In the genomic region with DNA sequence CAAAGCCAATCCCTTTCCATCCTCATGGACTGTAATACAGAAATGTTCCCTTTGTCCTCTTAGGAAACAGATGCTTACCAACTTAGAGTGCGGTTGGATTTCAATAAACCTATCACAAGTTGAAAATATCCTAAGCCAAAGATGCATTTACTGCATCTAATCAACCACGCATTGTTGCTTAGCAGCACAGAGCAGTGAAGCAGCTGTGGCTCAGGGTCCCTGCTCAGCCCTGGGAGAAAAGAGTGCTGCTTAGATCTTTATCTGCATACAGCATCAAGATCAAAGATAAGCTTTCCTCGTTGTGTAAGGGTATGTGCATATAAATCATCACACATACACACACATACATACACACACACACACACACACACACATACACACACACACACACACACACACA, we compare ENCODE assay signal across 16 mouse cellular contexts.
DNase-seq lines count a peak whose midpoint lies in the region; ATAC-seq lines count a peak whose summit lies in the region.
"Had no signal": no experiment of that assay in that cellular context is flagged by ENCODE, and none has a peak within 500 bp of the region (broad histone marks: within the 10 kb centered on the region; RNA-seq: fewer than 3 reads in every experiment).

No protein-coding gene starts in this region.

- ATAC-seq in embryonic facial prominence, embryonic 11.5 days (replicated peaks; ENCODE audit: insufficient number of reproducible peaks, low FRiP score, low TSS enrichment, low read depth) = no peak
- ATAC-seq in forebrain, embryonic 12.5 days (ENCODE audit: low FRiP score) = peak; percentile 78; the same call in 1 of the 2 replicates
- peak; percentile 53; the same call in 1 of the 2 replicates for ATAC-seq in hindbrain, embryonic 15.5 days (ENCODE audit: low FRiP score, low read depth)
- ATAC-seq in neural tube, embryonic 12.5 days (ENCODE audit: low FRiP score, low read depth) = peak; percentile 65; the same call in 1 of the 2 replicates
- ATAC-seq: Patski had no signal

- H3K9ac ChIP-seq in embryonic facial prominence, embryonic 11.5 days (replicated peaks; ENCODE audit: low read length) = no peak overlapping the region
- H3K9ac ChIP-seq in forebrain, embryonic 12.5 days = no peak overlapping the region
- H3K9ac ChIP-seq in hindbrain, embryonic 15.5 days = no peak overlapping the region
- H3K9ac ChIP-seq in neural tube, embryonic 12.5 days = no peak overlapping the region
- H3K9ac ChIP-seq: liver, embryonic 13.5 days had no signal

- no peaks in the 10 kb centered on the region for H3K36me3 ChIP-seq in embryonic facial prominence, embryonic 11.5 days (replicated peaks; ENCODE audit: control insufficient read depth, insufficient read depth, low read depth, low read length)
- no peaks in the 10 kb centered on the region for H3K36me3 ChIP-seq in embryonic facial prominence, embryonic 10.5 days (replicated peaks)
- no peaks in the 10 kb centered on the region for H3K36me3 ChIP-seq in forebrain, embryonic 12.5 days (replicated peaks)
- no peaks in the 10 kb centered on the region for H3K36me3 ChIP-seq in hindbrain, embryonic 15.5 days
- H3K36me3 ChIP-seq in neural tube, embryonic 12.5 days = no peaks in the 10 kb centered on the region
- H3K36me3 ChIP-seq: limb, embryonic 10.5 days; liver, embryonic 13.5 days had no signal

- 56% methylated on average over 3 of the region's 3 CpGs for WGBS in embryonic facial prominence, embryonic 11.5 days
- 58% methylated on average over 3 of the region's 3 CpGs for WGBS in embryonic facial prominence, embryonic 10.5 days
- WGBS in forebrain, embryonic 12.5 days = 36% methylated on average over 3 of the region's 3 CpGs
- 15% methylated on average over 3 of the region's 3 CpGs for WGBS in hindbrain, embryonic 15.5 days
- WGBS in neural tube, embryonic 12.5 days = 31% methylated on average over 3 of the region's 3 CpGs

- H3K9me3 ChIP-seq in embryonic facial prominence, embryonic 11.5 days (replicated peaks; ENCODE audit: control insufficient read depth, low read length) = 0 out of 2 replicates have a peak, but pooled peaks cover 2% of the 10 kb centered on the region
- no peaks in the 10 kb centered on the region for H3K9me3 ChIP-seq in embryonic facial prominence, embryonic 10.5 days
- H3K9me3 ChIP-seq in forebrain, embryonic 12.5 days = no peaks in the 10 kb centered on the region
- H3K9me3 ChIP-seq in hindbrain, embryonic 15.5 days = no peaks in the 10 kb centered on the region
- H3K9me3 ChIP-seq in neural tube, embryonic 12.5 days = no peaks in the 10 kb centered on the region
- H3K9me3 ChIP-seq: limb, embryonic 10.5 days had no signal

- peak; percentile 9 for DNase-seq in embryonic facial prominence, embryonic 11.5 days (ENCODE audit: low spot score)
- DNase-seq in embryonic facial prominence, embryonic 10.5 days (ENCODE audit: low spot score) = no peak
- no peak for DNase-seq in kidney, postnatal 25 days
- no peak for DNase-seq in thymus, postnatal 10 days (ENCODE audit: low spot score in 2 of 2)
- no peak for DNase-seq in B cell, adult 2 months
- DNase-seq: cerebellum, adult 11 months; kidney, adult 18-20 months; layer of hippocampus, postnatal 36 days; liver, embryonic 13.5 days had no signal

- H3K27ac ChIP-seq in embryonic facial prominence, embryonic 11.5 days (replicated peaks; ENCODE audit: low read depth, low read length) = no peak overlapping the region
- H3K27ac ChIP-seq in embryonic facial prominence, embryonic 10.5 days (replicated peaks) = no peak overlapping the region
- H3K27ac ChIP-seq in forebrain, embryonic 12.5 days = peak overlapping the region; percentile 36
- H3K27ac ChIP-seq in hindbrain, embryonic 15.5 days (replicated peaks) = no peak overlapping the region
- H3K27ac ChIP-seq in neural tube, embryonic 12.5 days = no peak overlapping the region
- H3K27ac ChIP-seq: limb, embryonic 10.5 days; liver, embryonic 13.5 days had no signal

- no peaks in the 10 kb centered on the region for H3K27me3 ChIP-seq in embryonic facial prominence, embryonic 11.5 days (ENCODE audit: control insufficient read depth, insufficient read depth, low read length)
- H3K27me3 ChIP-seq in embryonic facial prominence, embryonic 10.5 days (replicated peaks; ENCODE audit: low read depth, poor library complexity, severe bottlenecking) = no peaks in the 10 kb centered on the region
- no peaks in the 10 kb centered on the region for H3K27me3 ChIP-seq in forebrain, embryonic 12.5 days
- no peaks in the 10 kb centered on the region for H3K27me3 ChIP-seq in hindbrain, embryonic 15.5 days
- H3K27me3 ChIP-seq in neural tube, embryonic 12.5 days (replicated peaks) = no peaks in the 10 kb centered on the region
- H3K27me3 ChIP-seq: liver, embryonic 13.5 days; megakaryocyte, embryonic 14.5 days had no signal

- no peaks in the 10 kb centered on the region for H3K4me1 ChIP-seq in embryonic facial prominence, embryonic 11.5 days (ENCODE audit: control insufficient read depth, insufficient read depth, low read length)
- 0 out of 2 replicates have a peak, but pooled peaks cover 4% of the 10 kb centered on the region for H3K4me1 ChIP-seq in embryonic facial prominence, embryonic 10.5 days
- peaks cover 20% of the 10 kb centered on the region for H3K4me1 ChIP-seq in forebrain, embryonic 12.5 days
- peaks cover 29% of the 10 kb centered on the region for H3K4me1 ChIP-seq in hindbrain, embryonic 15.5 days (replicated peaks)
- H3K4me1 ChIP-seq in neural tube, embryonic 12.5 days = peaks cover 22% of the 10 kb centered on the region
- H3K4me1 ChIP-seq: limb, embryonic 10.5 days; liver, embryonic 13.5 days; megakaryocyte, embryonic 14.5 days had no signal

- no peak overlapping the region for H3K4me3 ChIP-seq in embryonic facial prominence, embryonic 11.5 days (ENCODE audit: low read depth, low read length)
- H3K4me3 ChIP-seq in embryonic facial prominence, embryonic 10.5 days = no peak overlapping the region
- no peak overlapping the region for H3K4me3 ChIP-seq in forebrain, embryonic 12.5 days (replicated peaks)
- no peak overlapping the region for H3K4me3 ChIP-seq in hindbrain, embryonic 15.5 days
- H3K4me3 ChIP-seq in neural tube, embryonic 12.5 days = no peak overlapping the region
- H3K4me3 ChIP-seq: erythroblast, embryonic 14.5 days; limb, embryonic 10.5 days; liver, embryonic 13.5 days; megakaryocyte, embryonic 14.5 days had no signal

- no peak overlapping the region for H3K4me2 ChIP-seq in embryonic facial prominence, embryonic 11.5 days (ENCODE audit: low read depth, low read length)
- no peak overlapping the region for H3K4me2 ChIP-seq in forebrain, embryonic 12.5 days
- H3K4me2 ChIP-seq in hindbrain, embryonic 15.5 days = no peak overlapping the region
- H3K4me2 ChIP-seq in neural tube, embryonic 12.5 days (replicated peaks) = no peak overlapping the region
- H3K4me2 ChIP-seq: liver, embryonic 13.5 days had no signal
